Mouse (Mus musculus) lung, adult 18-20 months (tissue): ENCODE data around the gene Hist2h2bb.
"Not testable (repeated sequence)": the region's sequence is repeated elsewhere in the genome, so short reads cannot be mapped to it uniquely, and the experiment has no call there.

ENCODE experiments used
- DNase-seq, 2 experiments: peaks; one replicate each; pipeline ENCODE4 v3.0.0; 2022; ENCODE audit warnings: mixed read lengths in 2 of 2

The Hist2h2bb gene

DNA sequence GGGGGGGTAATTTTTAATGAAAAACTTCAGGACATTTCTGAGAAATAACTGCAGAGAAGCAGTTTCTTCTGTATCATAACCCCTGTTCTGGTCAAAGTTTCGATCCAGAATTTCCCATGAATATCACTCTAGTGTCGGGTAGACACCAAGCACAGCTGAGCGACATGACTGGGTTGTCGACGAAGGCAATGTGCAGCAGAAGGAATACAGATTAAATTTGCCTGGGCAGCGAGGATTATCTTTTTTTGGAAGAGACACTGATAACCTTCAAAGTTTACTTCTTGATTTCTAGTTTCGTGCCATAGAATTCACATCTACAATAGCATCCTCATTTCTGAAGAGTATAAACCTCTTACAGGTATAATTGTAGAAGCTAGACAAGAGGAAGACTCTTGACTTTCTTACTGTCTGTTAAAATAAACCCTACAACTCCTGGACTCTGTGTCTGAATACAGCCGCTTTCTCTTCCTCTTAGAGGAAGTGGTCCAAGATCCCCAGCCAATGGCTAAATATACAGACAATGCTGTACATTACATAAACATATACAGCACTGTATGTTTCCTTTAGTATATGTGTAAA lies 3.3 kb upstream of the Hist2h2bb start:
- no peak for DNase-seq

- no peak for DNase-seq
These were observed 2.0 kb upstream of the Hist2h2bb start for GRCm38 (mm10) chr3:96267541-96267940.

GRCm38 (mm10) chr3:96268051-96268775 lies 1.3 kb upstream of the Hist2h2bb start, which contains the start of gene Hist2h3b:
Gene Hist2h3b, plus strand, starts transcription at chr3:96268654.
- DNase-seq = peak; percentile 79 to 80

DNA sequence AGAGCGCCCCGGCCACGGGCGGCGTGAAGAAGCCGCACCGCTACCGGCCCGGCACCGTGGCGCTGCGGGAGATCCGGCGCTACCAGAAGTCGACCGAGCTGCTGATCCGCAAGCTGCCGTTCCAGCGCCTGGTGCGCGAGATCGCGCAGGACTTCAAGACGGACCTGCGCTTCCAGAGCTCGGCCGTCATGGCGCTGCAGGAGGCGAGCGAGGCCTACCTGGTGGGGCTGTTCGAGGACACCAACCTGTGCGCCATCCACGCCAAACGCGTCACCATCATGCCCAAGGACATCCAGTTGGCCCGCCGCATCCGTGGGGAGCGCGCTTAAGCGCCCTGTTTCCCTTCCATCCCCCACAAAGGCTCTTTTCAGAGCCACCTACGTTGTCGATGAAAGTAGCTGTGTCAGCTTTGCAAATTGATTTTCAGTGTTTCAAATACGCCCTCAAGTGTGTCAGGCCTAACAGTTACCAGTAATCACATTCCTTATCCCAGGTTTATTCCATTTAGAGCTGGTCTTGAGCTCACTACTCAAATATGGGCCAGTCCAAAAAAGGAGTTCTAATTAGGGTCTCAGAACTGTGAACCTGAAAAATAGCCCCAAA lies 675 bp upstream of the Hist2h2bb start:
- not testable (repeated sequence) for DNase-seq

DNA sequence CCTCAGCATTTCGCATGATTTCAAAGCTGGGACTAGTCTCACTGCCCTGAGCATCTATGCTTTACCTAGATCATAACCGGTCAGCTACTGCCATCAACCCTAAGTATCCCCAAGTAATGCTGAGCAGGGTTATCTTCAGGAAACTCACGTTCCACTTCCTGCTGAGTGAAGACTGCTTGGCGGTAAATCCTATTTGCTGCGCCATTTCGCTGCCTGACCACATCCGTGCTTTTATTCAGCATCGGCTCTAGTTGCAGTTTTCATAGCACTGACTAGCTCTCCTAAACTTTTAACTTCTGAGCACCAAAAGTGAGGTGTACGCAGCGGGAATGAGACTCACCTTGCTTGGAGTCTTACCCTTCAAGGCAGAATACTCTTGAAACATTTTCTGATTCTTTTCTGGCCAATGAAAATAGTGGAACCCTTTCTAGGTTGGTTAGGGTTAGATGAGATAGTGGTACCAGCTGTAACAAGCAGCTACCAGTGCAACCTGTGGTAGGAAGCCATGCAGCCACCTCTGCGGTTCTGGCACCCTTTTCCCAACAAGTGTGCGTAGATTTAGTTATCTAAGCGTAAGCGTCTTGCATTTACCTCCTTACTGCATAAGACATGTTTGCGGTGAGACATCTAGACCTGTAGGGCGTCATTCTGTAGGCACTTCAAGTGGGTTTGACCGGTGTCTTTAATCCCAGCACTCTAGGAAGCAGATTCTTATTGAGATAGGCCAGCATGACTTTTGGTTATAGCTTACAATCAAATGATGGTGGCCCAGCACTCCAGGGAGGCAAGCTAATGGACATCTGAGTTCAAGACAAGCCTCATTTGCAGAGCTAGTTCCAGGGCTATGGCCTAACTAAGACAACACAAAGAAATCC lies 4.3 kb downstream of the Hist2h2bb start:
- DNase-seq = no peak

- no peak for DNase-seq
These were observed 7.9 kb downstream of the Hist2h2bb start for GRCm38 (mm10) chr3:96277428-96277799.

- DNase-seq = peak; percentile 87 to 91
These were observed 8.5 kb downstream of the Hist2h2bb start for GRCm38 (mm10) chr3:96277800-96278624.

DNA sequence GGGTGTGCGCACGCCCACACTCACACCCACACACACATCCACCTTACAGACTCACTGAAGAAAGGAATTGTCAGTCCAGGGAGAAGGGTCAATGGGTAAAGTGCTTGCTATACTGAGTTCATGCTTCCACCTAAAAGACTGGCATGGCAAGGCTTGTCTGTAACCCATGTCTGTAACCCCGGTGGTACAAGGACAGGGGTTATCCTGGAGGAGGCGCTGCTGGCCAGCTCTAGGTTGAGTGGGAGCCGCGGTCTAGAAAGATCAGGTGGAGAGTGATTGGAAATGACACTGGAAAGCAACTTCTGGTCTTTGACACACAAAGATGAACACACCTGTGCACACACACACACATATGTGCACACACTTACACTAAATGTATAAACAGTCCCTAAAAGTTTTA lies 11.1 kb downstream of the Hist2h2bb start:
- no peak for DNase-seq

DNA sequence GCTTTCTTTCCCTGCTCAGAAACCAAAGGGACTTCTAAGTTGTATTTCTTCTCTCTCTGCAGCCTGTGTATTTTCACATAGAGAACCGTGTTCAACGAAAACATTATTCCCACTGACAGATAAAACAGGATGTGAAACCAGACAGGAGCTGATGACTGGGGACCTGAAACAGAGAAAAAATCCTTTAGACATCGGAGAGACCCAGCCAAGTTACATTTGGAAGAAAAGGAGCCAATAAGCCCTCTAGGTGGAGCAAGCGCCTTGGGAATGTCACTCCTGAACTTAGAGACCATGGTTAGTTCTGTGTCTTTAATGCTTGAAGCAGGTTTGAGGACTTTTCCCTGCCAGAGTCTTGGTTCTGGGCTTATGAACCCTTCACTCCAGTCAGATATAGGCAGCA lies 14.9 kb downstream of the Hist2h2bb start:
- no peak for DNase-seq

DNA sequence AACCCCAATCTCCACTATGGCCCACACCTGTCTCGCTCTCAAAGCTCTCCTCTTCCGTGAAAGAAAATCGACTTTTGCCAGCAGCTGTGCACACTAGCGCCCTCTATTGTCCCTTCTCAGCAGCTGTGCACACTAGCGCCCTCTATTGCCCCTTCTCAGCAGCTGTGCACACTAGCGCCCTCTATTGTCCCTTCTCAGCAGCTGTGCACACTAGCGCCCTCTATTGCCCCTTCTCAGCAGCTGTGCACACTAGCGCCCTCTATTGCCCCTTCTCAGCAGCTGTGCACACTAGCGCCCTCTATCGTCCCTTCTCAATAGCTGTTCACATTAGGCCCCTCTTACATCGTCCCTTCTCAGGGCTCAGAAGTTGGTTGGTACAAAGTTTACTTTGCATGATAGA lies 17.8 kb downstream of the Hist2h2bb start:
- not testable (repeated sequence) for DNase-seq

GRCm38 (mm10) chr3:96289201-96289600 lies 19.6 kb downstream of the Hist2h2bb start:
- DNase-seq = no peak

DNA sequence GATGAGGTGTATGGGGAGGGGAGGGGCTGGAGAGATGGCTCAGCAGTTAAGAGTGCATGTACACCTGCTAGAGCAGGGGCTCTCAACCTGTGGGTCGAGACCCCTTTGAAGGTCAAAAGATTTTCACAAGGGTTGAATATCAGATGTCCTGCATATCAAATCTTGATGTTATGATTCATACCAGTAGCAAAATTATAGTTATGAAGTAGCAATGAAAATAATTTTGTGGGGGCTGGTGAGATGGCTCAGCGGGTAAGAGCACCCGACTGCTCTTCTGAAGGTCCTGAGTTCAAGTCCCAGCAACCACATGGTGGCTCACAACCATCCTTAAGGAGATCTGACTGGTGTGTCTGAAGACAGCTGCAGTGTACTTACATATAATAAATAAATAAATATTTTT lies 21.2 kb downstream of the Hist2h2bb start:
- not testable (repeated sequence) for DNase-seq

DNA sequence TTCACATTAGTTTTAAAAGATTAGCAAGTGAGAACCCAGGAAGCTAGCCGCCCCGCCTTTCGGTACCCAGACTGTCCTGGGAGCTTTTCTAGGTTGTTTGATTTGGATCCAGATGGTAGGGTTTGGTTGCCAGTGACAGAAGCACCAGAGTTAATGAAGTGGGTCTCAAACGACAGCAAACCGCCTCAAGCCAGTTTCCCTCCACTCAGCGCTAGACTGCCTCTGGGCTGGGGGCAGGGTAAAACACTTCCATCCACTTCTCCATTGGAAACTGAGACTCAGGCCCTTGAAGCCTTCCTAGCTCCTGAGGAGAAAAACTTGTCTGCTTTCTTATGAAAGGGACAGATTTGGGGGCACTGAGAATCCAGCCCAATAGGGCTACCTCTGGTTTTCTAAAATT lies 23.1 kb downstream of the Hist2h2bb start:
- no peak for DNase-seq

GRCm38 (mm10) chr3:96293368-96293767 lies 23.8 kb downstream of the Hist2h2bb start:
- DNase-seq = no peak

DNA sequence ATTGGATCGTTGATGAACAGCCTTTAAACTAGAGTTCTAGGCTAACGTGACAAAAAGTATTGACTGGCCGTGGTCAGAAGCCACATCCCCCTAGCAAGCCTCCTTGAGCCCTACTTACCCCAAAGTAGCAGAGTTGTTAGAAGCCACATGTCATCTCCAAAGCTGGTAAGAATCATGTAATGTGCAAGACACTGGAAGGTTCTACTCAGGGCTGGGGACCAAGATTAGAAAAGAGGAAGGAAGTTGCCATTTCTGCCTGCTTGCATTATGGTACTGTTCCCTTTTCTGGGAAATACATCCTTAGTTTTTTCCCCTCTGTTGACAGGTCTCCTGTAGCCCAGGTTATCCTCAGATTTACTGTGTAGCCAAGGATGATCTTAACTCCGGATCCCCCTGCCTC lies 24.2 kb downstream of the Hist2h2bb start, which contains the start of gene Fcgr1:
Gene Fcgr1 (minus strand): TSS at position 183 of the 400 bp plus-strand sequence.
- DNase-seq = no peak

GRCm38 (mm10) chr3:96298360-96298759 lies 28.8 kb downstream of the Hist2h2bb start:
- DNase-seq = no peak

DNA sequence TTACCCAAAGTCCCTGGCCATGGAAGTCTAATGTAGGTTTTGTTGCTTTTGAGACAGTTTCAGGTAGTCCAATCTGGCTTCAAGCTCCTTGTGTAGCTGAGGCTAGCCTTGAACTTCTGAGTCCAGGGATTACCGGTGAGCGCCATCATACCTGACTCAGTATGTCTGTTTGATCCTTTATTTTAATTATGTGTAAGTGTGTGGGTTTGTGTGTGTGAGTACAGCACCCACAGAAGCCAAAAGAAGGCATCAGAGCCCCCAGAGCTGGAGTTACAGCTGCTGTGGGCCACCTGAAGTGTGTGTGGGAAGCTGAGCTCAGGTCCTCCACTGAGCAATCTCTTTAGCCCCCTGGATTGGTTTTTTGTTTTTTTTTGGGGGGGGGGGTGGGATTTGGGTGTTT lies 30.0 kb downstream of the Hist2h2bb start:
- no peak for DNase-seq

DNA sequence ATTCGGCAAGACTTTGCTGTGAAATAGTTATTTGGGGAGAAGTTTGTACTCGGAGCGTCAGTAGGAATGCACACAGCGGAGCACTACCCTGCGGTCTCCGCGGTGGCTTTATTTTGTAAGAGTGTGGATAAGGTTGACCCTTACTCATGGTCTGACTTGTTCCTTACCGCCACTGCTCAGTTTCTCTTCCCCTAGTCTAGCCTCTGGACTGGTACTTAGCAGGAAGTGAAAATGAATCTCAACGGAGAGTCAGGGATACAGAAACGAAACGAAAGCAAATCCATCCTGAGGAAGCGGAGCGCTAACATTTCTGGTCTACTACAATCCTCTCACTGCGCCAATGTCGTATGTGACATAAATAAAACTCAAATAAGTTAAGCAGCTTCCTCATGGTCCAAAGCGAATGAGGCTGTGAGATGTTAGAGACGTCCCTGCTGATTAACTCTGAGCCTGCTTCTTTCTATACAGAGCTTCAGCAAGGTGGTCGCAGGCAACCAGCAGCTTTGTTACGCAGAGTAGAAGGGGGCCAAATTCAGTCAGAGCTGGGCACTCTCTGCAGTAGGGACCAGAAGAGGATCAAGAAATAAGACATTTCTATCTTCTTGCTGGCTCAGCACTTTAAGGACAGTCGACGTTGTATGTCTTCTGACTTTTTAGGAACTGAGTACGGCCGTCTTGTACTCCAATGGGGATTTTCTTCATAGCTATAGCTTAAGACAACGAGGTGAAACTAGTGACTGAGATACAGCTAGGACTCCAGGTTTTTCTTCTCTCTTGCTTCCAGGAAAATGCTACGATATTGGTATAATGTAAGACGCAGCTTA lies 31.4 kb downstream of the Hist2h2bb start:
- peak; percentile 34 to 36 for DNase-seq

DNA sequence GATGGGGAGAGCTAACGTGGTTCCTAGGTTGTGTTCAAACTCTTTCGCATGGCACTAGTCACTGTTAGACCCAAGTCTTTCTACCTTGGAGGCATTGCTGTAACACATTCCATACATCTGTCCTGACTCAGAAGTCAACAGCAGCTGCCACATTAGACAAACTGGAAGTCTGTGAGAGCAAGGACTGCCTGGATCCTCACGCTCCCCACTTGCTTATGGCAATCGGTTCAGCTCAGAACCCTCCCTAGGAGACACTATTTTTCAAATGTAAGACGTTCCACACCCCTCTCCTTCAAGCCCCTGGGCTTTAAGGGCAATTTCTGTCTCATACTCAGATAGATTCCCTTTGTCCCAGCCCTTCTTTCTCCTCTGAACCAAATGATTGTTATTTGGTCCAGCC lies 32.5 kb downstream of the Hist2h2bb start:
- DNase-seq = no peak

- DNase-seq = no peak
These were observed 37.0 kb downstream of the Hist2h2bb start for GRCm38 (mm10) chr3:96306506-96306905.

DNA sequence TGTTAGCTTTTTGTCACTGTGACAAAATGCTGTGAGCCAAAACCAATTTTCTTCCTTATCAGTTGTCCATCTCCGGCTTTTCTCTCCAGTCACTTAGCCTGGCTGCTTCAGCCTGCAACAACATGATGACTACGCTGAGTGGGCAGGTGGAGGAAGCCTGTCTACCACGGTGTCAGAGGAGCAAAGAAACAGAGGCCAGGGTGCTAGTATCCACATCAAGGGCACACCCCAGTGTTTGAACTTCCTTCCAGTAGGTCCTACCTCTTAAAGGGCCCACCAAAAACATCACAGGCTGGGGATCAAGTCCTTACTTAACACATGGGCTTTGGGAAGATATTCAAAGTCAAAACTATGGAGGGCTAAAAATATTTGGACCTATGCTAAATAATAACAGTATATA lies 39.9 kb downstream of the Hist2h2bb start:
- DNase-seq = no peak
